Mouse (Mus musculus) ovary, postnatal 10 days (tissue): Measurements from ENCODE around the gene Esyt1.
"Not testable (repeated sequence)": the region's sequence is repeated elsewhere in the genome, so short reads cannot be mapped to it uniquely, and the experiment has no call there.

ENCODE experiments used
- DNase-seq: peaks from one replicate; pipeline ENCODE4 v3.0.0; 2022; ENCODE audit warnings: low spot score

The Esyt1 gene

GRCm38 (mm10) chr10:128525671-128526308, at the start of gene Esyt1:
Gene Esyt1 (minus strand): TSS chr10:128525871.
- peak; percentile 75 for DNase-seq

GRCm38 (mm10) chr10:128575063-128575462, 49.4 kb upstream of the Esyt1 start:
- no peak for DNase-seq

GRCm38 (mm10) chr10:128565788-128566531, 40.3 kb upstream of the Esyt1 start, which contains the start of gene Pa2g4:
Gene Pa2g4 (minus strand): TSS chr10:128565987.
- peak; percentile 86 for DNase-seq

- DNase-seq = no peak
These were observed 39.6 kb upstream of the Esyt1 start for GRCm38 (mm10) chr10:128565206-128565787.

GRCm38 (mm10) chr10:128563544-128563943, 37.9 kb upstream of the Esyt1 start:
- no peak for DNase-seq

GRCm38 (mm10) chr10:128556963-128557362, 31.3 kb upstream of the Esyt1 start:
- DNase-seq = no peak

- DNase-seq = no peak
These were observed 30.6 kb upstream of the Esyt1 start for GRCm38 (mm10) chr10:128556286-128556685.

GRCm38 (mm10) chr10:128555567-128555966, 29.9 kb upstream of the Esyt1 start:
- not testable (repeated sequence) for DNase-seq

- DNase-seq = not testable (repeated sequence)
These were observed 24.6 kb upstream of the Esyt1 start for GRCm38 (mm10) chr10:128550144-128550823.

- not testable (repeated sequence) for DNase-seq
These were observed 24.0 kb upstream of the Esyt1 start for GRCm38 (mm10) chr10:128549682-128550057.

GRCm38 (mm10) chr10:128548947-128549681, 23.4 kb upstream of the Esyt1 start, which contains the start of gene Rpl41:
Gene Rpl41 (minus strand): TSS chr10:128549305.
- peak; percentile 76 for DNase-seq

- not testable (repeated sequence) for DNase-seq
These were observed 22.6 kb upstream of the Esyt1 start for GRCm38 (mm10) chr10:128548051-128548791.

GRCm38 (mm10) chr10:128547361-128548032, 21.8 kb upstream of the Esyt1 start, which contains the start of gene Zc3h10:
Gene Zc3h10 (minus strand): TSS chr10:128547774.
- DNase-seq = peak; percentile 75

GRCm38 (mm10) chr10:128546787-128547186, 21.1 kb upstream of the Esyt1 start:
- no peak for DNase-seq

GRCm38 (mm10) chr10:128546361-128546760, 20.7 kb upstream of the Esyt1 start:
- DNase-seq = no peak

GRCm38 (mm10) chr10:128545570-128545898, 19.9 kb upstream of the Esyt1 start:
- DNase-seq = no peak

GRCm38 (mm10) chr10:128544674-128545569, 19.3 kb upstream of the Esyt1 start:
- DNase-seq = no peak

GRCm38 (mm10) chr10:128544151-128544657, 18.5 kb upstream of the Esyt1 start:
- no peak for DNase-seq

- no peak for DNase-seq
These were observed 17.4 kb upstream of the Esyt1 start for GRCm38 (mm10) chr10:128543100-128543499.
